Mouse (Mus musculus) lung, postnatal 0 days (tissue): ENCODE measurements at regions not wholly inside any gene's neighbourhood (a gene's known extent, or its start where the extent isn't known, plus 50 kb on each side); places are given as distances from the start of the nearest gene placed in this dataset.

Experiments
- CTCF ChIP-seq: IDR thresholded peaks from 2 replicates; pipeline ENCODE4 v1.5.1; 2016; ENCODE audit warnings: antibody characterized with exemption, mild to moderate bottlenecking
- EP300 ChIP-seq: IDR thresholded peaks from 2 replicates; pipeline ENCODE4 v1.6.1; 2016; ENCODE audit warnings: antibody characterized with exemption, mild to moderate bottlenecking, control low read depth

GRCm38 (mm10) chr13:44540401-44540800 is 188.9 kb upstream of the Jarid2 start:
- no peak for TF ChIP-seq CTCF
- no peak for TF ChIP-seq EP300
